Mouse (Mus musculus): ENCODE results near the gene Ocel1. TPM values are rescaled to one million over a fixed set of nuclear protein-coding genes. Genes with fewer than 3 reads are reported as not detected.

Gene Ocel1
- total RNA-seq, 1 experiment from 2014 or later, result 14.6 TPM

- ATAC-seq (replicated peaks in 1 of 2; ENCODE audit: insufficient read depth in 1 of 2, low FRiP score in 2 of 2, low TSS enrichment in 1 of 2, low read depth in 1 of 2, poor library complexity in 2 of 2, severe bottlenecking in 2 of 2), result peak in 1 of 2 experiments; percentile 16; a peak in 1 of 4 replicates
These were observed 4.7 kb downstream of the Ocel1 start for GRCm38 (mm10) chr8:71375581-71376422.

GRCm38 (mm10) chr8:71376423-71377030 lies 5.4 kb downstream of the Ocel1 start:
- no peak for ATAC-seq (replicated peaks in 1 of 2; ENCODE audit: insufficient read depth in 1 of 2, low FRiP score in 2 of 2, low TSS enrichment in 1 of 2, low read depth in 1 of 2, poor library complexity in 2 of 2, severe bottlenecking in 2 of 2)

- ATAC-seq (replicated peaks in 1 of 2; ENCODE audit: insufficient read depth in 1 of 2, low FRiP score in 2 of 2, low TSS enrichment in 1 of 2, low read depth in 1 of 2, poor library complexity in 2 of 2, severe bottlenecking in 2 of 2), result no peak
These were observed 7.9 kb downstream of the Ocel1 start for GRCm38 (mm10) chr8:71379008-71379407.

- ATAC-seq (replicated peaks in 1 of 2; ENCODE audit: insufficient read depth in 1 of 2, low FRiP score in 2 of 2, low TSS enrichment in 1 of 2, low read depth in 1 of 2, poor library complexity in 2 of 2, severe bottlenecking in 2 of 2), result no peak
These were observed 8.5 kb downstream of the Ocel1 start for GRCm38 (mm10) chr8:71379512-71380075.

- no peak for ATAC-seq (replicated peaks in 1 of 2; ENCODE audit: insufficient read depth in 1 of 2, low FRiP score in 2 of 2, low TSS enrichment in 1 of 2, low read depth in 1 of 2, poor library complexity in 2 of 2, severe bottlenecking in 2 of 2)
These were observed 9.4 kb downstream of the Ocel1 start for GRCm38 (mm10) chr8:71380178-71381171.

GRCm38 (mm10) chr8:71381421-71381970 lies 10.4 kb downstream of the Ocel1 start, which contains the start of gene Nr2f6:
Nr2f6 (minus strand) TSS chr8:71381960.
- no peak for ATAC-seq (replicated peaks in 1 of 2; ENCODE audit: insufficient read depth in 1 of 2, low FRiP score in 2 of 2, low TSS enrichment in 1 of 2, low read depth in 1 of 2, poor library complexity in 2 of 2, severe bottlenecking in 2 of 2)

GRCm38 (mm10) chr8:71381971-71382961 lies 11.2 kb downstream of the Ocel1 start:
- peak; percentile 43 to 58; a peak in 2 of 4 replicates for ATAC-seq (replicated peaks in 1 of 2; ENCODE audit: insufficient read depth in 1 of 2, low FRiP score in 2 of 2, low TSS enrichment in 1 of 2, low read depth in 1 of 2, poor library complexity in 2 of 2, severe bottlenecking in 2 of 2)

GRCm38 (mm10) chr8:71383396-71383795 lies 12.3 kb downstream of the Ocel1 start:
- no peak for ATAC-seq (replicated peaks in 1 of 2; ENCODE audit: insufficient read depth in 1 of 2, low FRiP score in 2 of 2, low TSS enrichment in 1 of 2, low read depth in 1 of 2, poor library complexity in 2 of 2, severe bottlenecking in 2 of 2)

GRCm38 (mm10) chr8:71383860-71384259 lies 12.8 kb downstream of the Ocel1 start:
- no peak for ATAC-seq (replicated peaks in 1 of 2; ENCODE audit: insufficient read depth in 1 of 2, low FRiP score in 2 of 2, low TSS enrichment in 1 of 2, low read depth in 1 of 2, poor library complexity in 2 of 2, severe bottlenecking in 2 of 2)

GRCm38 (mm10) chr8:71385212-71385835 lies 14.2 kb downstream of the Ocel1 start:
- ATAC-seq (replicated peaks in 1 of 2; ENCODE audit: insufficient read depth in 1 of 2, low FRiP score in 2 of 2, low TSS enrichment in 1 of 2, low read depth in 1 of 2, poor library complexity in 2 of 2, severe bottlenecking in 2 of 2), result no peak

GRCm38 (mm10) chr8:71388267-71388666 lies 17.2 kb downstream of the Ocel1 start:
- no peak for ATAC-seq (replicated peaks in 1 of 2; ENCODE audit: insufficient read depth in 1 of 2, low FRiP score in 2 of 2, low TSS enrichment in 1 of 2, low read depth in 1 of 2, poor library complexity in 2 of 2, severe bottlenecking in 2 of 2)

- no peak for ATAC-seq (replicated peaks in 1 of 2; ENCODE audit: insufficient read depth in 1 of 2, low FRiP score in 2 of 2, low TSS enrichment in 1 of 2, low read depth in 1 of 2, poor library complexity in 2 of 2, severe bottlenecking in 2 of 2)
These were observed 20.6 kb downstream of the Ocel1 start for GRCm38 (mm10) chr8:71391696-71392095.

- no peak for ATAC-seq (replicated peaks in 1 of 2; ENCODE audit: insufficient read depth in 1 of 2, low FRiP score in 2 of 2, low TSS enrichment in 1 of 2, low read depth in 1 of 2, poor library complexity in 2 of 2, severe bottlenecking in 2 of 2)
These were observed 21.3 kb downstream of the Ocel1 start for GRCm38 (mm10) chr8:71392391-71392790.

GRCm38 (mm10) chr8:71392871-71393270 lies 21.8 kb downstream of the Ocel1 start:
- ATAC-seq (replicated peaks in 1 of 2; ENCODE audit: insufficient read depth in 1 of 2, low FRiP score in 2 of 2, low TSS enrichment in 1 of 2, low read depth in 1 of 2, poor library complexity in 2 of 2, severe bottlenecking in 2 of 2), result no peak

GRCm38 (mm10) chr8:71394481-71394880 lies 23.4 kb downstream of the Ocel1 start:
- no peak for ATAC-seq (replicated peaks in 1 of 2; ENCODE audit: insufficient read depth in 1 of 2, low FRiP score in 2 of 2, low TSS enrichment in 1 of 2, low read depth in 1 of 2, poor library complexity in 2 of 2, severe bottlenecking in 2 of 2)
